Mouse (Mus musculus) brain, embryonic 14.5 days (tissue): ENCODE measurements around the gene Gsg1l.

Experiments used
- CTCF ChIP-seq: fragments of 200-500 bp; IDR thresholded peaks from 2 replicates; pipeline ENCODE4 v1.5.1; 2012; ENCODE audit warnings: inconsistent platforms, mild to moderate bottlenecking, moderate library complexity, borderline replicate concordance; ENCODE audit not compliant: insufficient read depth, insufficient read length; ENCODE audit errors: extremely low read depth
- POLR2A ChIP-seq: fragments of 200-500 bp; IDR thresholded peaks from 2 replicates; pipeline ENCODE4 v1.6.1; 2012; ENCODE audit warnings: mild to moderate bottlenecking, inconsistent platforms, borderline replicate concordance; ENCODE audit not compliant: poor library complexity, insufficient read depth, insufficient read length, severe bottlenecking; ENCODE audit errors: extremely low read depth

GRCm38 (mm10) chr7:126027410-126027809 is 54.8 kb downstream of the Gsg1l start:
- TF ChIP-seq POLR2A, result no peak
- TF ChIP-seq CTCF, result no peak
